Mouse (Mus musculus): ENCODE results near the gene Faf2. TPM values are rescaled to one million over a fixed set of nuclear protein-coding genes. Genes with fewer than 3 reads are reported as not detected.

Gene Faf2
- polyA plus RNA-seq, 1 experiment from 2014 or later: 90.3 TPM

DNA sequence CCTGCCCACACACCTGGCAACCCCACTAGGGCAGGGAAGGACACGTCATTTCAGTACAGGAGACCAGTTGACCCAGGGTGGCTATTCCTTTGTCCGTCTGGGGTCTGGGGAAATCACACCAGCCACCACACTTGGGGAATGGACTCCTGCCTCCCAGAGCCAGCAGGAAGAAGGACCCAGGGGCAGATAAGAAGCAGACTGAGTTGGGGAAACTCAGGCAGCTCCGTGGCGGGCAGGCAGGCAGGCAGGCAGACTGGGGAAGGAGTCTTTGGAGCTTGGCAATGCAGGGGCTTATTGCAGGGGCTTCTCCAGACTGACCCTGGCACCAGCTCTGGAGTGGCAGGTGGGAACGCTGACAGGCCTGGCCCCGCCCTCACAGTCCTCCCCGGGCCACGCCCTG, 59.7 kb downstream of the Faf2 start:
- no peak overlapping the region for H3K27ac ChIP-seq (ENCODE audit: low read depth, low read length)
- H3K9me3 ChIP-seq (replicated peaks; ENCODE audit: control insufficient read depth, low read length): no peaks in the 10 kb centered on the region
- WGBS: 94% methylated on average over 4 of the region's 8 CpGs
- H3K4me1 ChIP-seq (ENCODE audit: control insufficient read depth, insufficient read depth, low read length): peaks cover 19% of the 10 kb centered on the region
- no peak overlapping the region for H3K9ac ChIP-seq (ENCODE audit: low read length)
- no peak for ATAC-seq
- peaks cover 70% of the 10 kb centered on the region for H3K36me3 ChIP-seq (ENCODE audit: control insufficient read depth, insufficient read depth, low read length)
- H3K4me2 ChIP-seq (ENCODE audit: low read length): no peak overlapping the region
- H3K4me3 ChIP-seq (ENCODE audit: low read depth, low read length): no peak overlapping the region
- no peak for DNase-seq (ENCODE audit: low spot score)
- no peaks in the 10 kb centered on the region for H3K27me3 ChIP-seq (replicated peaks; ENCODE audit: control insufficient read depth, insufficient read depth, low read length)

GRCm38 (mm10) chr13:54683301-54683700, 61.7 kb downstream of the Faf2 start:
- ATAC-seq (no peak), DNase-seq (ENCODE audit: low spot score) (no peak)
- no peak overlapping the region for H3K4me3 ChIP-seq (ENCODE audit: low read depth, low read length)
- no peak overlapping the region for H3K4me2 ChIP-seq (ENCODE audit: low read length)
- peaks cover 19% of the 10 kb centered on the region for H3K4me1 ChIP-seq (ENCODE audit: control insufficient read depth, insufficient read depth, low read length)
- H3K9ac ChIP-seq (ENCODE audit: low read length): no peak overlapping the region
- H3K9me3 ChIP-seq (replicated peaks; ENCODE audit: control insufficient read depth, low read length): no peaks in the 10 kb centered on the region
- H3K27ac ChIP-seq (ENCODE audit: low read depth, low read length): no peak overlapping the region; the same call in 1 of the 2 replicates
- 90% methylated on average over 3 of the region's 3 CpGs for WGBS
- H3K36me3 ChIP-seq (ENCODE audit: control insufficient read depth, insufficient read depth, low read length): peaks cover 67% of the 10 kb centered on the region
- H3K27me3 ChIP-seq (replicated peaks; ENCODE audit: control insufficient read depth, insufficient read depth, low read length): no peaks in the 10 kb centered on the region

DNA sequence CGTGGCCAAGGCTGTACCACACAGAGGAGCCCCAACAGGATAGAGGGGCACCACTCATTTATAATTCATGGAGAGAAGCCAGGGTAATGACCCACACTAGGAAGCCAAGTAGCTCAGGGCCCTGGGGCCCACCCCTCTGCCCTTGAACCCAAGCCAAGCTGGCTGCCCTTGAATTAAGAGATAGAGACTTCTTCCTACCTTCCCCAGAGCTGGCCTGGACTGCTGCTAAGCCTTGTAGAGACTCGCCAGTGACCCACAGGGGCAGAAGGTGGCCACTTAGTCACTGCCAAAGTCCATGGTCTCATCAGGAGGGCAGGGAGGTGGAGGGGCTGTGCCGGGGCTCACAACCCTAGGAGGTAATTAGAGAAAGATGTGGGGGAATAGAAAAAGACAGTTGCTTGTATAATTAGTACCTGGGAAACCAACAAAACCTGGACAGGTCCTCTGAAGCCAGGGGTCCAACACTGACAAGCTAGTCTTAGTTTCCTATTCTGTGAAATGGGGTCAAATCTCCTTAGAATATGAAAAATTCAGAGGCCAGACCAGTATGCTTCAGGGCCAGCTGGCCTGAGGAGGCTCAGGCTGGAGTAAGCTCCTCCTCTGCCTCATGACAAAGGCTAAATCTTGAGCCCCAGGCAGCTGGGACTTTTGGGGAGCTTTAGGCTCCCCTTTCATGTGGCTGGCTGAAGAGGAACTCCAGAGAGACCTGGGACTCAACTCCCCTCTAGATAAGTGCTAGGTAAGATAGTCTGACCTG, 62.7 kb downstream of the Faf2 start:
- ATAC-seq (no peak), DNase-seq (ENCODE audit: low spot score) (no peak)
- peak overlapping the region; percentile 92 for H3K4me2 ChIP-seq (ENCODE audit: low read length)
- peak overlapping the region; percentile 96 for H3K4me3 ChIP-seq (ENCODE audit: low read depth, low read length)
- H3K9ac ChIP-seq (ENCODE audit: low read length): peak overlapping the region; percentile 22; the same call in 1 of the 2 replicates
- WGBS: 63% methylated on average over 3 of the region's 3 CpGs
- no peaks in the 10 kb centered on the region for H3K9me3 ChIP-seq (replicated peaks; ENCODE audit: control insufficient read depth, low read length)
- peaks cover 57% of the 10 kb centered on the region for H3K36me3 ChIP-seq (ENCODE audit: control insufficient read depth, insufficient read depth, low read length)
- H3K4me1 ChIP-seq (ENCODE audit: control insufficient read depth, insufficient read depth, low read length): peaks cover 22% of the 10 kb centered on the region
- H3K27me3 ChIP-seq (replicated peaks; ENCODE audit: control insufficient read depth, insufficient read depth, low read length): no peaks in the 10 kb centered on the region
- H3K27ac ChIP-seq (ENCODE audit: low read depth, low read length): no peak overlapping the region

GRCm38 (mm10) chr13:54685174-54685573, 63.6 kb downstream of the Faf2 start:
- no peaks in the 10 kb centered on the region for H3K27me3 ChIP-seq (replicated peaks; ENCODE audit: control insufficient read depth, insufficient read depth, low read length)
- H3K9ac ChIP-seq (ENCODE audit: low read length): peak overlapping the region; percentile 99
- 34% methylated on average over 2 of the region's 2 CpGs for WGBS
- ATAC-seq (no peak), DNase-seq (ENCODE audit: low spot score) (no peak)
- H3K4me2 ChIP-seq (ENCODE audit: low read length): peak overlapping the region; percentile 92
- peaks cover 22% of the 10 kb centered on the region for H3K4me1 ChIP-seq (ENCODE audit: control insufficient read depth, insufficient read depth, low read length)
- peak overlapping the region; percentile 96 for H3K4me3 ChIP-seq (ENCODE audit: low read depth, low read length)
- no peak overlapping the region for H3K27ac ChIP-seq (ENCODE audit: low read depth, low read length)
- peaks cover 51% of the 10 kb centered on the region for H3K36me3 ChIP-seq (ENCODE audit: control insufficient read depth, insufficient read depth, low read length)
- H3K9me3 ChIP-seq (replicated peaks; ENCODE audit: control insufficient read depth, low read length): no peaks in the 10 kb centered on the region

- ATAC-seq: no peak
- peaks cover 38% of the 10 kb centered on the region for H3K36me3 ChIP-seq (ENCODE audit: control insufficient read depth, insufficient read depth, low read length)
- H3K9me3 ChIP-seq (replicated peaks; ENCODE audit: control insufficient read depth, low read length): no peaks in the 10 kb centered on the region
- peak overlapping the region; percentile 96 for H3K4me3 ChIP-seq (ENCODE audit: low read depth, low read length)
- H3K9ac ChIP-seq (ENCODE audit: low read length): peak overlapping the region; percentile 99
- DNase-seq (ENCODE audit: low spot score): no peak
- 5% methylated on average over 19 of the region's 19 CpGs for WGBS
- H3K4me2 ChIP-seq (ENCODE audit: low read length): peak overlapping the region; percentile 92
- H3K27ac ChIP-seq (ENCODE audit: low read depth, low read length): peak overlapping the region; percentile 99
- H3K4me1 ChIP-seq (ENCODE audit: control insufficient read depth, insufficient read depth, low read length): peaks cover 22% of the 10 kb centered on the region
- H3K27me3 ChIP-seq (replicated peaks; ENCODE audit: control insufficient read depth, insufficient read depth, low read length): no peaks in the 10 kb centered on the region
Observed at GRCm38 (mm10) chr13:54686139-54687053, 64.8 kb downstream of the Faf2 start.

DNA sequence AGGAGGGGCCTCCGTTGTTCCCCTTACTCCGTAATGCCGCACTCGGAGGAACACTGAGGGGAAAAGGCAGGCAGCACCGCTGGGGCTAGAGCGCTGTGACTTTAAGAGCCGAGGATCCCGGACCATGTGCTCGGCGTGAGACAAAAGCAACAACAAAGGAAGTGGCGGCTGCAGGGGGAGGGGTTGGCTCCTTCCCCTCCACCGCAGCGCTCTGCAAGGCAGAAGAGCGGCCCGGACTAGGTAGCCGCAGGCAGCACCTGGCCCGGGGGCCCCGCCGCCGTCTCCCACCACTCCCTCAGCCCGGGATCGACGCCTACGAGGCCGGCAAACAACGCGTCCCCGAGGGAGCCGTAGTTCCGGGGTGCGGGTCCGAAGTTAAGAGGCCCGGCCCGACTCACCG, 65.5 kb downstream of the Faf2 start:
- Histone ChIP-seq H3K9ac (ENCODE audit: low read length) (peak overlapping the region; percentile 99), H3K4me1 (ENCODE audit: control insufficient read depth, insufficient read depth, low read length) (peaks cover 26% of the 10 kb centered on the region), H3K9me3 (replicated peaks; ENCODE audit: control insufficient read depth, low read length) (no peaks in the 10 kb centered on the region), H3K4me3 (ENCODE audit: low read depth, low read length) (peak overlapping the region; percentile 96), H3K4me2 (ENCODE audit: low read length) (peak overlapping the region; percentile 92), H3K36me3 (ENCODE audit: control insufficient read depth, insufficient read depth, low read length) (peaks cover 31% of the 10 kb centered on the region), H3K27me3 (replicated peaks; ENCODE audit: control insufficient read depth, insufficient read depth, low read length) (no peaks in the 10 kb centered on the region), H3K27ac (ENCODE audit: low read depth, low read length) (peak overlapping the region; percentile 99)
- ATAC-seq (peak; percentile 79), DNase-seq (ENCODE audit: low spot score) (peak; percentile 91)
- WGBS: under 1% methylated on average over 27 of the region's 35 CpGs

DNA sequence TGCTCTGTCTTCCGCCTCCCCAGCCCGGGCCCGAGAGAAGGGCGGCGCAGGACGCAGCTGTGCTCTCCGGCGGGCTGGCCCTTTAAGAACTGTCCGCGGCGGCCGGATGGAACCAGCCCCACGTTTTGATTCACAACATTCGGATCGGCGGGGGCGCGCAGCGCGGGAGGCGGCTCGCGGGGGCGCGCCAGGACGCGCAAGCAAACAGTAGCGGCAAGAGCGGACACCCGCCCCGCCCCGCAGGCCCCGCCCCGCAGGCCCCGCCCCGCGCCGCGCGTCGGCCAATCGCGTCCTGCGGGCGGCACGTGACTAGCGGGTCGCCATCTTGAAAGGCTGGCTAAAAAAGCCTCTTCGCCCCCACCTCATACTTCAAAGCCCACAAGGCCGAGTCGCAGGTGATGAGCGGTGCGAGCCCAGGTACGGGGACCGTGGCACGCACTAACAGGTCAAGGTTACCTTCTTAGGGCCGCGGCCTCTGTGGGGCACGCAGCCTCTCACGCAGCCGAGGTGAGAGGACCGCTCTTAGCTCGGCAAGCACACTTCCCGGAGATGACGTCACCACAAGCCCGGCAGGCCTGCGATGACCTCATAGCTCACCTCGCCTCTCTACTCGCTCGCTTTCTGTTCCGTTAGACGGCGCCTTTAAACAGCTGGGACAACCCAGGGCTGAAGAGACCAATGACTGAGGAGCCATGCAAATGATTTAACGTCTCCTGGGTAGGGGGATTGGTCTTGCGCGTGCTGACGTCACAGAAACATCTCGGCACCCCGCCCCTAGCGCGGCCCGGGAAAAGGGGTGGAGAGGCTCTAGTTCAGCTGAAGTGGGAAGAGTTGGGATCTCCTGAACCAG, 66.2 kb downstream of the Faf2 start:
- H3K9me3 ChIP-seq (replicated peaks; ENCODE audit: control insufficient read depth, low read length): no peaks in the 10 kb centered on the region
- peak overlapping the region; percentile 96 for H3K4me3 ChIP-seq (ENCODE audit: low read depth, low read length)
- H3K27me3 ChIP-seq (replicated peaks; ENCODE audit: control insufficient read depth, insufficient read depth, low read length): no peaks in the 10 kb centered on the region
- peak overlapping the region; percentile 92 for H3K4me2 ChIP-seq (ENCODE audit: low read length)
- under 1% methylated on average over 79 of the region's 82 CpGs for WGBS
- peak overlapping the region; percentile 99 for H3K9ac ChIP-seq (ENCODE audit: low read length)
- H3K4me1 ChIP-seq (ENCODE audit: control insufficient read depth, insufficient read depth, low read length): peaks cover 33% of the 10 kb centered on the region
- ATAC-seq (peak; percentile 90), DNase-seq (ENCODE audit: low spot score) (peak; percentile 96)
- peak overlapping the region; percentile 99 for H3K27ac ChIP-seq (ENCODE audit: low read depth, low read length)
- peaks cover 24% of the 10 kb centered on the region for H3K36me3 ChIP-seq (ENCODE audit: control insufficient read depth, insufficient read depth, low read length)

DNA sequence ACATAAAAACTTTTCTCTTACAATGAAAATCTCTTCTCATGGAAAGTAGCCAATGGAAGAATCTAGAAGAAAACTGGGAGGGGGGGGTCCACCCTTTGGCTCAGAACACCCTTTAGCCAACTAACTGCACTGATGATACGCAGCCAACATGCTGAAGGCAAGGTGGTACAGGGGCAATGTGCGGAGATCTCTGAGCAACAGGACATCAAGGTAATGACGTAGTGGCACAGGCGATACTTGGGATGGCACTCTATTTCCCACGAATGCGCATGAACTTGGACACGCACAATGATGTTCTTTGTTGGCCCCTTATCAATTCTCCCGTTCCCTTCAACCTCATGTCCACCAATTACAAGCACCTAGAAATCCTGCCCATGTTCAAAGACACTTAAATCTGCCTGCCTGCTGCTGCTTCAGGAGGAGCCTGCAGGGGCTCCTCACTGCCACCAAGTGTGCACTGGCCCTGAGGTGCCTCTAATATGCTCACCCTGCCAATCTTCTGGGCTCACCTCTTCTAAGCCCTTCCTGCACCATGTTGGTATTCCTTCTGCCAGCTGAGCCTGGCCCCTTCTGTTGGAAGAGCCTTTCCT, 68.7 kb downstream of the Faf2 start:
- Histone ChIP-seq H3K4me3 (ENCODE audit: low read depth, low read length) (no peak overlapping the region), H3K27ac (ENCODE audit: low read depth, low read length) (no peak overlapping the region), H3K36me3 (ENCODE audit: control insufficient read depth, insufficient read depth, low read length) (peaks cover 2% of the 10 kb centered on the region; the same call in 1 of the 2 replicates), H3K4me2 (ENCODE audit: low read length) (no peak overlapping the region), H3K27me3 (replicated peaks; ENCODE audit: control insufficient read depth, insufficient read depth, low read length) (no peaks in the 10 kb centered on the region), H3K4me1 (ENCODE audit: control insufficient read depth, insufficient read depth, low read length) (peaks cover 26% of the 10 kb centered on the region), H3K9ac (ENCODE audit: low read length) (no peak overlapping the region), H3K9me3 (replicated peaks; ENCODE audit: control insufficient read depth, low read length) (no peaks in the 10 kb centered on the region)
- WGBS: 89% methylated on average over 8 of the region's 8 CpGs
- no peak for ATAC-seq
- DNase-seq (ENCODE audit: low spot score): no peak
